Mouse (Mus musculus): ENCODE results near the gene Rnf126. TPM values are rescaled to one million over a fixed set of nuclear protein-coding genes. Genes with fewer than 3 reads are reported as not detected.

The Rnf126 gene
- total RNA-seq, 2 experiments from 2014 or later, result 84.9 to 87.3 TPM

GRCm38 (mm10) chr10:79735361-79735760 lies 31.4 kb downstream of the Rnf126 start:
- no peak for DNase-seq (ENCODE audit: low spot score in 2 of 2)

DNA sequence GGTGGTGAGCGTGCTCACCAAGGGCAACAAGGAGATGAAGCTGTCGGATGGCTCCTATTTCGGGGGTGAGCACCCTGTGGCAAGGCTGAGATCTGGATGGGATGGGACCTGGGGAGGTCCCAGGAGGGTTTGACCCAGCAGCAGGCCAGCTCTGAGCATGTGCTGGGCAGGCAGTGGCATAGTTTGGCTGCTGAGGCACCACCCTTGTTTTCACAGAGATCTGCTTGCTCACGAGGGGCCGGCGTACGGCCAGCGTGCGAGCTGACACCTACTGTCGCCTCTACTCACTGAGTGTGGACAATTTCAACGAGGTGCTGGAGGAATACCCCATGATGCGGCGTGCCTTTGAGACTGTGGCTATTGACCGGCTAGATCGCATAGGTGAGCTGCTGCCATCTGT lies 32.9 kb downstream of the Rnf126 start:
- DNase-seq (ENCODE audit: low spot score in 2 of 2), result no peak

- DNase-seq (ENCODE audit: low spot score in 2 of 2), result peak in 1 of 2 experiments; percentile 57
These were observed 34.3 kb downstream of the Rnf126 start for GRCm38 (mm10) chr10:79732500-79732899.

DNA sequence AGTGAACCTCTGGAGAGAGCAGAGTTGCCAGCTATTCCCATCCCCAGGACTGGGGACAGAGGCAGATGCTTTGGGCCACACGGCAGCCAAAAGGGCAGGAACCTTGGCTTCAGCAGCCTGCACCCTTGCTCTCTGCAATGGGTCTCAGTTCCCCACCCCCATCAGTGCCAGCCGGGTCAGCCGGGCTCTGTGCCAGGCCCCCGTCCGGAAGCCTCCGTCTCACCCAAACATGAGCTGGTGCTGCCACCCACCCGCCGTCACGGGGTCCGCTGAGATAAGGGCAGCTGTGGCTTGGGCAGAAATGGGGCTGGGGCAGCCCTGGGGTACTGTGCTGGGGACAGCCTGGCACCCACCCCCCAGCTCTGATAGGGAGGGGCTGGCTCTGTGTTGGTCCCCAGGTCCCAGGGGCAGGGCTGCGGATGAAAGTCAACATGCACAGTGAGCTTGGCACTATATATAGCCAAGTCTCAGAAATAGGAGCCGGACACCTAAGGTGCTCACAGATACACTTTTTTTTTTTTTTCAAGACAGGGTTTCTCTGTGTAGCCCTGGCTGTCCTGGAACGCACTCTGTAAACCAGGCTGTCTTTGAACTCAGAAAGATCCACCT lies 37.3 kb downstream of the Rnf126 start:
- peak in 1 of 2 experiments; percentile 45 for DNase-seq (ENCODE audit: low spot score in 2 of 2)

DNA sequence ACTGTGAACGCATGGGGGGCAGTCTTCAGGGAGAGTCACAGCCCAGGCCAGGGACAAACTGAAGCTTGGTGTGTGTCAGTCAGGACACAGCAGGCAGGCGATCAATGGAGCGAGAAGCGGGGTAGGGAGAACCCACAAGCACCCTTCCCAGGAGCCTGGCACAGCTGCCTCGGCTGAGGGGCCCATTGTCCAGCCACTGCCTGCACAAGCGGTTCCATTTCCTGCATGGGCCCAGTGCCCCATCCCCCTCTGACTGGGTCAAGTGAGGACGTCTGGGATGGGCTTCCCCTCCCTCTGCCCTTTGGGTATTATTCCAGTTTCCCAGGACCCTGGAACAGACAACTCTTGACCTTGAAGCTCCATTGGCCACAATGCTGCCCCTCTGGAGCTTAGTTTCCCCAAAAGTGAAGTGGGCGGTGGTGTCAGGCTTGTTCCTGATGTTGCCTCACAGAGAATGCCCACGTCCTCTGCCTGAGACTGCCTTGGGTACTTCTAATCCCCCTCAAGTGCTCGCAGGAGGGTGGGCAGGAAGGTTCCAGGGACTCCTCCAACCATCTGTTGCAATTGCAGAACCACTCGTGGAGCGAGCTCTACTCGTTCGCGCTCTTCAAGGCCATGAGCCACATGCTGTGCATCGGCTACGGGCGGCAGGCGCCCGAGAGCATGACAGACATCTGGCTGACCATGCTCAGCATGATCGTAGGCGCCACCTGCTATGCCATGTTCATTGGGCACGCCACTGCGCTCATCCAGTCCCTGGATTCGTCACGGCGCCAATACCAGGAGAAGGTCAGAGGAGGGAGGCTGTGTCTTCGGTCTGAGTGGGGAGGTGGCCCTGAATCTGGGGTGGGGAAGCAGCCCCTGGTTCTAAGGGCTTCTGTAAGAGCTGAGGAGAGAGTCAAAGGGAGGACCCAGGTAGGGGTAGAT lies 38.2 kb downstream of the Rnf126 start:
- peak; percentile 56 to 63 for DNase-seq (ENCODE audit: low spot score in 2 of 2)

DNA sequence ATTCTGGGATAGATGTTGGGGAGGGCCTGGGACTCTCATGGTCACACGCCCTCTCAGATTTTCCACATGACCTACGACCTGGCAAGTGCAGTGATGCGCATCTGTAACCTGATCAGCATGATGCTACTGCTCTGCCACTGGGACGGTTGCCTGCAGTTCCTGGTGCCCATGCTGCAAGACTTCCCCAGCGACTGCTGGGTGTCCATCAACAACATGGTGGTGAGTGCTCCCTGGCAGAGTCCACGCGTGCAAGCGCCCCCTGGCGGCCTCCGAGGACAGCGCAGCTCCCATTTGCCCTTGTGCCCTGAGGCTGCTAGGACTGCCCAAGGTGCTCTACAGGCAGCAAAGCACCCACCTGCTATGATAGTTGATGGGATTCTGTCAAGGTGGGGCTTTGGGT lies 40.7 kb downstream of the Rnf126 start:
- DNase-seq (ENCODE audit: low spot score in 2 of 2), result no peak

DNA sequence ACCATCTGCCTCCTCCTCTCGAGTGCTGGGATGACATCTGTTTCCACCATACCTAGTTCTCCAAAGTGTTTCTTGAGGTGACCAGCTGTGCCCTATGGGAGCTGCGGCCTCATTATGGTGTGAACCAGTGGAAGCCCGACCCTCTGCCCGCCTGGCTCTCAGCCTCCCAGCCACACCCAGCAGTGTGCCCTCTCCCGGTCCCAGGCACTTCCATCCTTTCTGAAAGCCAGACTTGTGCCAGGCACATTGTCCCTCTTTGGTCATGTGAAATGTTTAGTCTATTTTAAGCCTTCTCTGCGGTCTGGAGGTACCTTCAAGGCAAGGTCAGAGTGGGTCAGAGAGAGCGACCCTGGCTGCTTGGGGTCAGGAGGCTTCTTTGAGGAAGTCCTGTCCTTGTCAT lies 43.1 kb downstream of the Rnf126 start:
- no peak for DNase-seq (ENCODE audit: low spot score in 2 of 2)

GRCm38 (mm10) chr10:79723047-79723446 lies 43.7 kb downstream of the Rnf126 start:
- DNase-seq (ENCODE audit: low spot score in 2 of 2), result no peak

- no peak for DNase-seq (ENCODE audit: low spot score in 2 of 2)
These were observed 45.7 kb downstream of the Rnf126 start for GRCm38 (mm10) chr10:79721089-79721488.

GRCm38 (mm10) chr10:79717640-79718357 lies 49.0 kb downstream of the Rnf126 start:
- no peak for DNase-seq (ENCODE audit: low spot score in 2 of 2)

GRCm38 (mm10) chr10:79716988-79717355 lies 49.8 kb downstream of the Rnf126 start:
- peak in 1 of 2 experiments; percentile 45 for DNase-seq (ENCODE audit: low spot score in 2 of 2)

DNA sequence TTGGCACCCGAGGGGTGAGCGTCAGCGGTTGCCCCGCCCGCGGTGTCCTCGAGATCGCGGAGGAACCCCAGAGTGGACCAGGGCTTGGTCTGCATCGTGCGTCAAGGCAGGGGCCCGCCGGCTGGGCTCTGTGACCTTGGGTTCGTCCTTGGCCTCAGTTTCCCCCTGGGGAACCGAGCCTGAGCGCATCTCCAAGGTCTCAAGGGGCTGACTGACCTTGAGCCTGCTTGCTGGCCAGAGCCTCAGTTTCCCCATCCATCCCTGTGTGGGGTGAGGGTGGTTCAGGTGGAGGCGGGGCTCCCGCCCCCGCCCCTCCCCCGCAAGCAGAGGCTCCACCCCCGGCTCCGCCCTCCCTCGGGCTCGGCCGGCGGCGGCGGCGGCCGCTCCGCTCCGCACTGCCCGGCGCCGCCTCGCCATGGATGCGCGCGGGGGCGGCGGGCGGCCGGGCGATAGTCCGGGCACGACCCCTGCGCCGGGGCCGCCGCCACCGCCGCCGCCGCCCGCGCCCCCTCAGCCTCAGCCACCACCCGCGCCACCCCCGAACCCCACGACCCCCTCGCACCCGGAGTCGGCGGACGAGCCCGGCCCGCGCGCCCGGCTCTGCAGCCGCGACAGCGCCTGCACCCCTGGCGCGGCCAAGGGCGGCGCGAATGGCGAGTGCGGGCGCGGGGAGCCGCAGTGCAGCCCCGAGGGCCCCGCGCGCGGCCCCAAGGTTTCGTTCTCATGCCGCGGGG lies 50.3 kb downstream of the Rnf126 start, which contains the start of gene Hcn2:
Gene Hcn2 (plus strand): TSS at position 381 of the 734 bp plus-strand sequence.
- DNase-seq (ENCODE audit: low spot score in 2 of 2), result no peak

DNA sequence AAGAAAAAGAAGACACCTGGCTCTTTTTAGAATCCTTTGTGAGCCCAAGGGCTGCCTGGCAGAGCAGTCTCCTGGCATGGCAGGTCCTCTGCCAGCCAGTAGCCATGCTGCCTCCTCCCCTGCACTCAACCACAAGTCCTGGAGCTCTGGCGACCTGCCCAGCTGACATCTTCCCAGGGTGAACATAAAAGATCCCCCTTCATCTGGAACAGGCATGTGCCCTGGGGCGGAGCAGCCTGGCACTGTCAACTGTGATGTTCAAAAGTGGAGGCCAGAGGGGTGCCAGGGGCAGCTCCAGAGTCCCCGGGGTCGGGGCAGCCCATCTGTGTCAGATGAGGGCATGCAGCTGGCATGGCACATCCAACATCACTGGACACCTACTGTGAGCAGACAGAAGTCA lies 51.8 kb downstream of the Rnf126 start:
- no peak for DNase-seq (ENCODE audit: low spot score in 2 of 2)

DNA sequence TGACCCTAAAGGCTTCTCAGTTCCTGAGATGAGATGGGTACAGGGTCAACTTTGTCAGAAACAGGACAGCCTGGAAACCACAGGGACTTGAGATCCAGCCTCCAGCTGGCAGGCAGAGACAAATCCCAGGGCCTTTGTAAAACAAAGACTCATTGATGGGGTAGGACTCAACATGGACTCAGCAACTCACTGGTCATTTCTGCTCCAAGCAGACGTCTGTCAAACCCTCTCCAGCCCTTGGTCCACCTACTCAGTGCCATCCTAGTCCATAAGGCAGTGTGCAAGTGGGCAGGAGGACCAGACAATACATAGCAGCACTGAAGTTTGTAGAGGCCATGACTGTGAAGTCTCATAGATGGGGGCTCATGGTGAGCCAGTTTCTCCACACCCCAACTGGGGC lies 53.6 kb downstream of the Rnf126 start:
- DNase-seq (ENCODE audit: low spot score in 2 of 2), result no peak

DNA sequence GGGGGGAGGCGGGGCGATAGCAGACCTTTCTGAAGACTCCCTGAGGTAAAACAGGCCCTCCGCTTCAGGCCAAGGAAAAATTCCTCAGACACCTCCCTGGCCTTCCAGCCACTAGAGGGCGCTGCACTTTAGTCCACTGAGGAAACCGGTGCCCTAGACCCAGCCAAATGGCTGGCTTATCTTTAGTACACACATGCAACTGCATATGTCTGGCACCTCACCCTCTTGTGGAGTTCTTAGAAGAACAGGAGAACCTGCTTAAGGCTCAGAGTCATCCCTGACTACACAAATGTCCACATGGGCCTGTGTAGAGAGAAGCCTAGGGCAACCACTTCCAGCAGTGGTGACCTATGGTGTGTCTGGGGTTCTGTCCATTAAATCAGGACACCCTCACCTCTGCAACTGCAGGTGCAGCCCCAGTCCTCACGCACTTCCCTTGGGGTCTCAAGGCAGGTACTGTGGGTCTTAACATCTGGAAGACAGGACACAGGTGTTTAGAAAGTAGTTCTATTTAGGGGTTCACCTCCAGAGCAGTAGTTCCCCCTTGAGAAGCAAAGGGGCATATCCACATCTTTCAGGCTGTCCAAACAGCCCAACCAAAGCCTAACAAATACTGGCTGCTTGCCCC lies 54.1 kb downstream of the Rnf126 start:
- peak; percentile 63 to 81 for DNase-seq (ENCODE audit: low spot score in 2 of 2)

- no peak for DNase-seq (ENCODE audit: low spot score in 2 of 2)
These were observed 54.7 kb downstream of the Rnf126 start for GRCm38 (mm10) chr10:79712029-79712428.

GRCm38 (mm10) chr10:79709307-79709706 lies 57.4 kb downstream of the Rnf126 start:
- DNase-seq (ENCODE audit: low spot score in 2 of 2), result no peak

- DNase-seq (ENCODE audit: low spot score in 2 of 2), result no peak
These were observed 58.1 kb downstream of the Rnf126 start for GRCm38 (mm10) chr10:79708668-79709067.
